Mouse (Mus musculus) thymus, adult 2 months (tissue): Measurements from ENCODE around the gene Synj2.

Experiments used
- CTCF ChIP-seq: fragments of 200-500 bp; IDR thresholded peaks from 2 replicates; pipeline ENCODE4 v1.5.1; 2012; ENCODE audit warnings: mild to moderate bottlenecking, control low read depth, low read length, moderate library complexity, borderline replicate concordance; ENCODE audit not compliant: control insufficient read depth, poor library complexity, insufficient read depth; ENCODE audit errors: extremely low read depth
- POLR2A ChIP-seq: fragments of 200-500 bp; IDR thresholded peaks from 2 replicates; pipeline ENCODE4 v1.6.1; 2012; ENCODE audit warnings: mild to moderate bottlenecking, low read length, control low read depth, moderate library complexity; ENCODE audit not compliant: control insufficient read depth, poor library complexity, insufficient read depth; ENCODE audit errors: extremely low read depth

DNA sequence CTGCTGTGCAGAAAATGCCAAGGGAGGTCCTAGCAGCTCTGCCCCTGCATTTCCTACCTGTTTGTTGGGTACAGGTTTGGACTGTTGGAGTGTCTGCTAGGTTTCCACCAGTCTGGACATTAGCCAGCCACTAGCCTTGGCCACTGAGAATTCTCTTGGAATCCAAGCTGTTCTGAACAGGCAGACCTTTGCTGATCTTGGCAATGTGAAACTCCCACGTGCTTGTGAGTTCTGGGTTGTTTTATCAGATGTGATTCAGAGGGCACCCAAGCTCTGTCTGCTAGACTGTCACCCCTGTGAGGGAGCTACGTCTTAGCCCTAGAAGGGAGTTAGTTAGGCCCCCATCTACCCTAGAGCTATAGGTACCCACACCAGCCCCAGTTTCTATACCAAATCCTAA is 3.6 kb upstream of the Synj2 start:
- TF ChIP-seq POLR2A, result no peak
- TF ChIP-seq CTCF, result no peak
